Mouse (Mus musculus) small intestine, adult 2 months (tissue): Measurements from ENCODE around the gene Asb8.

Experiments used
- CTCF ChIP-seq: fragments of 200-500 bp; IDR thresholded peaks from 2 replicates; pipeline ENCODE4 v1.5.1; 2012; ENCODE audit warnings: low read depth, mild to moderate bottlenecking, control low read depth, inconsistent platforms, low read length, moderate library complexity, mixed read lengths; ENCODE audit not compliant: insufficient replicate concordance, insufficient read length; ENCODE audit errors: extremely low read depth
- POLR2A ChIP-seq: fragments of 200-500 bp; IDR thresholded peaks from 2 replicates; pipeline ENCODE4 v1.6.1; 2012; ENCODE audit warnings: low read depth, mild to moderate bottlenecking, control low read depth, inconsistent platforms, low read length, moderate library complexity

GRCm38 (mm10) chr15:98157253-98157652, 8.2 kb downstream of the Asb8 start:
- TF ChIP-seq CTCF (no peak), POLR2A (no peak)
